Mouse (Mus musculus): ENCODE measurements around the gene Fggy.

DNA sequence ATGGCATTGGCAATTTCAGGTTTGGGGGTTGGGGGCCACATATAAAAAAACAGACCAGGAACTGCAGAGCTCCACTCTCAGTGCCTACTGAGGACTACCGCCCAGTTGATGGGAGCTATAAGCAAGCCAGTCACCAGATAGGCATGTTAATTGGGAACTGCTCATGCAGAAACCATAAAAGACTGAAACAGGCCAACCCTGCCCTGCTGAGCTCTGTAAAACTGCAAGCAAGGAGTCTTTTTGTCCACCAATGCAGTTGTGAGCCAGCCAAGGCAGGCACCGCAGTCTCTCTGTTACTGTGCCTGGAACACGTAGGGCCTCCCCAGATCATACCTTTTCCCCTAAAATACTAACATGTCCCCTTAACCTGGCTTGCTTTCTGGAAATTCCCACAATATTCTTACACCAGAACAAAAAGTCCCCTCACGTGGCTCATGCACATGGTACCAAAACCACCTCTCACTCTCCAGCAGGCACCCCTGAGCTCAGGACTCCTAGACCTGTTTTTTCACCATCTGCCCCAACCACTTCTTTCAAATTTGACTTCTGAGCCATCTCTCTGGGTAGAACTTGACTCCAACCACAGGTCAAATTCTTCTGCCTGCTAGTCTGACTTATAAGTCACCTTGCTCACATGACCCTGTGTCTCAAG is 377.2 kb downstream of the Fggy start:
- no peak for TF ChIP-seq MAFK (IDR thresholded peaks at IDR 0.05; ENCODE audit: insufficient read depth, low read depth, low read length)
- no peak for TF ChIP-seq HCFC1 (IDR thresholded peaks at IDR 0.05; ENCODE audit: borderline replicate concordance, insufficient read depth, low read length)
- TF ChIP-seq ZNF384 (IDR thresholded peaks at IDR 0.05; ENCODE audit: low read depth, low read length): no peak
- no peak for TF ChIP-seq CHD2 (IDR thresholded peaks at IDR 0.05; ENCODE audit: low read depth, low read length)

All from ES-E14 (cell line).